Mouse (Mus musculus) layer of hippocampus, postnatal 14 days (tissue): ENCODE measurements around the gene Lman2l. TPM values are rescaled to one million over a fixed set of nuclear protein-coding genes. Genes with fewer than 3 reads are reported as not detected.

Experiments used
- DNase-seq, 2 experiments: peaks; one replicate each; pipeline ENCODE4 v3.0.0; 2021 to 2022; ENCODE audit warnings: low spot score in 2 of 2, mixed read lengths in 1 of 2
- total RNA-seq, 2 experiments: library from RNA; stranded (reverse); gene quantifications; 2 replicates each; pipeline ENCODE4 v1.2.3; 2021

Lman2l gene
- total RNA-seq, 2 experiments from 2014 or later, result 51.3 to 57.7 TPM

DNA sequence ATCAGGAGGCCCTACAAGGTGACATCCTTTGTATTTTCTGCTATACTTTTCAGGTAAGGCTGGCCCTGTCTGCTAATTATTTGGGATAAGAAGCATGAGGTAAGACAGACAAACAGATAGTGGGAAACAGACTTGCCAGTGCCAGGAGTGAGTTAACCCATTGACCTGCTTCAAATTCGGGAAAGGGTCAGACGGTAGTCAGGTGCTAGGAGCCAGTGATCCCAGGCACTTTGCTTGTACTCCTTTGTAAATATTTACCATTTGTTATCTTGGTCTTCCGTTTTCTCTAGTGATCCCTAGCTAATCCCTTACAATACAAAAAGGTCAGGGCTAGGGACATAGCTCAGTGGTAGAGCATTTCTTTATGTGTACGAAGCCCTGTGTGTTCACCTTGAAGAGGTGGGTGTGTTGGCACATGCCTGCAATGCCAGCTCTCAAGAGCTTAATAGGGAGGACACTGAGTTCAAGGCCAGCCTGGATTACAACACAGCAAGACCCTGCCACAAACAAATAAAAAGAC lies 20.6 kb upstream of the Lman2l start:
- DNase-seq, result no peak

DNA sequence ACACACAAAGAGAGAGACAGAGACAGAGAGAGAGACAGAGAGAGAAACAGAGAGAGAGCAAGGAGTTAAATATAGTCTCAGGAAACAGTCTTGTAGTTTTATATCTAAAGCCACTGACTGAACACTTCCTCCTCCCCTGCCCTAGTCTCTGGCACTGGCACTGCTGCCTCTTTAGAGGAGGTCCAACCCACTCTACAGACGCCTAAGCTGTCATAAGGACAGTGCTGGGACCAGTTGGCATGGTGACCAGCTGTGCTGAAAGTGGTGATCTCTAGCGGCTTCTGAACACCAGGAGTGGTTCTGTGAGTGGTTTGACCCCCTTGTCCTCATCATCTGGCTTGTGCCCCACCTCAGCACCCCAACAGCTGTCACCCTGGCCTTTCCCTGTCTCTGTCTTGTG lies 16.8 kb upstream of the Lman2l start:
- DNase-seq, result no peak

DNA sequence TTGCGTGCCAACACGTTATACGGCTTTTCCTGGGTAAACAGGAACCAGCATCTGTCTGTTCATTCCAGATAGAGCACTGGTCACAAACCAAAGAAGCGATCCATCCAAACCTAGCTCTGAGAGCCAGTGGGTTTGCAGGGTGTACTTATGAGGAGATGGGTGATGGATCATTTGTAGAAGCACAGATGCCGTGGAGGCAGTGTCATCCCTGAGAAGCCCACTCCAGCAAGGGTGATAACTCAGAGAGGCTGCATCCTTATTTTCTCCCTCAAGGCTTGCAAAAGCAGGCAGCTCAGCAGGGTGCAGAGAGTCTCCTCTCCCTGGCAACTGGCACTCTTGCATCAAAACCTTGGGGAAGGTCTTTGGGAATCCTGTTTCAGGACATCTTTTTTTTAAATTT lies 13.1 kb upstream of the Lman2l start:
- DNase-seq, result no peak

GRCm38 (mm10) chr1:36457388-36458014 lies 12.4 kb upstream of the Lman2l start:
- no peak for DNase-seq

- DNase-seq, result no peak
Observed at GRCm38 (mm10) chr1:36454055-36454815, 9.2 kb upstream of the Lman2l start.

DNA sequence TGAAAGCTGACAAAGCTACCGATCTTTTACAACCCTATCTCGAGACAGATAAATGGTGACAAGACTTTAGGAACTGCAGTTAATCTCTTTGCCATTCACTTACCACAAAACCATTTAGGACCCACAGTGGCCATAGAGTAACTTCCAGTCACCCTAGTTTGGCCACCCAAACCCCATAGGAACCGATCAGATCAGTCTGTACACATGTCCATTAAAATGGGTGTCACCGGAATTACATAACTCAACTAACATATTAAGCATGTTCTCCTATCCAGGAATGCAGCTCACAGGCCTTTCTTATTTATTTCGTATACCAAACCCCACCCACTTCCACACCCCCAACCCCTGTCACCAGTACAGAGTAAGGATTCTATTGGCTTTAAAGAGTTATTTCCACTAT lies 1.8 kb upstream of the Lman2l start:
- no peak for DNase-seq

DNA sequence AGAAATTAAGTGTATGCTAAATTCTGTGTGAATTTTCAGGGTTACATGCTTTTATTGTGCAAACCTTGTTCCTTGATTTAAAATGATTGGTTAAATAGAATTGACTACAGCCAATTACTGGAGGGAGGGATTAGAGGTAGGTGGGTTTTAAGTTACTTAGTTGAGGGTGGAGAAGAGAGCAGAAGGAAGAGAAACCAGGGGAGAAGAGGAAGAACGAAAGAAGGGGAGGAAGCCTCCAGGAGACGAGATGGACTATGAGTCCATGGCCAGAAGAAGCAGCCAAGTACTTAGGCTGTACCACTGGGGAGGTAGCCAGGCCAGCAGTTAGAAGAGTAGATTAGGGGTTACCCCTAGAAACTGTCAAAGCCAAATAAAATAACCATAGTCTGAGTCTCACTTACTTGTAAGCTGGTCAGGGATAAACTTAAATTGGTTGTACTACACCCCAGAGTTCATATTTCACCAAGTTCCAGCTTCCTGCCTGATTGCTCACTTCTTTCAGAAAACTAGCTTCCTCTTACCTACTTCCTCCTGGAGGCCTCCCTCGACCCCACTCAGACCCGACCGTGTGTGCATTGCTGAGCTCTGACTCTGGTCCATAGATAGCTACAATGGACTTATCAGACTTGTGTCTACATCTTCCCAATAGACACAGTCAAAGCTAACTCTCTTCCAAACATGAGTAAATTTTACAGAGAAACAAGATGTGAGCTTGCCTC lies 1.2 kb upstream of the Lman2l start:
- DNase-seq, result no peak

DNA sequence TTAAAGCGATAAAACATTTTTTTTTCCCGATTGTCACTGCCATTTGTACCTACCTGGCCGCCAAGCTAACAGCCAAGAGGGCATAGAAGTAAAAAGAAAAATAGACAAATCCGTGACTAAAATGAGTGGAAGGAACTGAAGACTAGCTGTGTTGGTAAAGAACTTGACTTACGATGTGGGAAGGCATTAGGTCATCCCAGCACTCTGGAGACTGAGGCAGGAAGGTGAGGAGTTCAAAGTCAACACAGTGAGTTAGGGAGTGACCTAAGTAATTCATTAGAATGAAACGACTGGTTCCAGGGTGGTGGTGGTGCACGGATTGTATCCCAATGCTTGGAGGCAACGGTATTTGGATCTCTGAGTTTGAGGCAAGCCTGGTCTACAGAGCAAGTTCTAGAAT lies 437 bp upstream of the Lman2l start:
- DNase-seq, result no peak

- peak; percentile 37 to 87 for DNase-seq
Observed at GRCm38 (mm10) chr1:36441101-36441500, 4.0 kb downstream of the Lman2l start.

- DNase-seq, result no peak
Observed at GRCm38 (mm10) chr1:36437223-36437622, 7.8 kb downstream of the Lman2l start.

DNA sequence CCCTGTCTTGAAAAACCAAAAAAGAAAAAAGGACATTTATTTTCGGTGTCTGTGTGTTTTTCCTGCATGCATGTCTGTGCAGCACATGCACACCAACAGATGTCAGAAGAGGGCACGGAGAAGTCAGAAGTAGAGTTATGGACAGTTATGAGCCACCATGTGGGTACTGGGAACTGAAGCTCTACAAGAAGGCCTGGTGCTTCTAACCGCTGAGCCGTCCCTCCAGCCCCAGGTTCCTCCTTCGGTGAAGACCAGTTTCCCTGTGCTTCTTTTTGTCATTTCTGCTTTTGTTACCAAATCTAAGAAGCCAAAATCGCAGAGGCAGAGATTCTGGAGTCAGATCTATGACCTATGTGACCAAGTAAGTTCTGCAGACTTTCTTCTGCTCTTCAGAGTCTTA lies 8.6 kb downstream of the Lman2l start:
- no peak for DNase-seq

DNA sequence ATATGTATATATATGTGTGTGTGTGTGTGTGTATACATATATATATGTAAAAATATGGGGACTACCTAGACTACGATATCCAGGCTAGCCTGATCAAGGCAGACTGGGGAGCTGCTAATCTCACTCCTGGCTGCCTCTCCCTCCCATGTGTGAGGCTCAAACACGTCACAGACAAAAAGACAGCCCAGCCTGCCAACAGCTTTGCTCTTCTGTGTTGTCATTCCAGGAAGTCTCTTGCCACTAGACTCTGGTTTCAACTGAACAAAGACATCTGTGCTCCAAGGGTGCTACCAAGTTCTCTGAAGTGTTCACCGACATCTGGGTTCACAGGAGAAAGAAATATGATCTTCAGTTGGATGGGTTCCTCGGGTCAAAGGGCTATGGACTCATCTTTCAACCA lies 10.0 kb downstream of the Lman2l start:
- no peak for DNase-seq

- no peak for DNase-seq
Observed at GRCm38 (mm10) chr1:36433616-36434015, 11.5 kb downstream of the Lman2l start.

DNA sequence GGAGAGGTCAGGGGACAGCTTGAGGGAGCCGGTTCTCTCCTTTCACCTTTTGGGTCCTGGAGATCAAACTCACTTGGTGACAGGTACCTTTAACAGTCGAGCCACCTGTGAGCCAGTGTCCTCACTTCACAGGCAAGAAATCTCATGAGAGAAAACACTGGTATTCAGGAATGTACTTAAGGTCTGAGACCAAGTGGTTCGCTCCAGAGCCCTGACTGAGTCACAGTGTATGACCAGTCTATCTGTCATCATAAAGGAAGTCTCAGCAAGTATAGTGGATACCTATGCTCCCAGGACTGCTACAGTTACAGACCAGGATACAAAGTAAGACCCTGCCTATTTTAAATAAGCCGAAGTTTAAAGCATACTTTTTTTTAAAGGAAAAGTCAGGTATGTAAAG lies 12.1 kb downstream of the Lman2l start:
- DNase-seq, result no peak

DNA sequence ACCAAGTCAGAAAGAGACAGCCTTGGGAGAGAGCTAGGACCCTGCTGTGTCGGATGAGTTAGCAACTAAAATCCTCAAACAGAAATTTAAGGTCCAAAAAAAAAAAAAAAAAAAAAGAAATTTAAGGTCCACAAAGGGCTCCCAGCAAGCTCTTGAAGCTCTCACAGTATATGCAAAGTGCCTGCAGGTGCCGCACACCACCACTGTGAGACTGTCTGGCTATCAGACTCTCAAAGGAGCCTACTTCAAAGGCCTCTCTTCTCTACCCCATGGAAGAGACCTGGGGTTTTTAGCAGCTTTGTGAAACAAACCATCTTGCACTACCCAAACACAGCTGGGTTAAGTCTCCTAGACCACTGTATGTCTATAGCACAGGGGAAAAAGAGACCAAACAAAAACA lies 15.6 kb downstream of the Lman2l start:
- no peak for DNase-seq

DNA sequence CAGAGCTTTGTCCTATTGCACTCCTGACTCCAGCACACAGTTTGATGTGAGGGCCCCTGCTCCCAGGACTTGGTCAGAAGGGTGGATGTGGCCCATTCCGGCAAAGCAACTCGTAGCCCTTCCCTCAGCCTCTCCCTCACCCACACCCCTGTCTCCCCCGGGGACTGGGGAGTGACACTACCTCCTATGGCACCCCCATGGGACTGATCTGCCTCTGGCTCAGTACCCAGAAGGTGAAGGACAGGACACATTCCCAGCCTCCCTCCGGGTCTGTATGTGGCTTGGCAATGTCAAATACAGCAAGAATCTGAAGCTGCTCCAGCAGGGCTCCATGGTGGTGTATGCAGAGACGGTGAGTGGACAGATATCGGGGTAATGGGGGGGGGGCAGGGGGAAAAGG lies 40.5 kb downstream of the Lman2l start:
- no peak for DNase-seq

- DNase-seq, result peak in 1 of 2 experiments; percentile 52
Observed at GRCm38 (mm10) chr1:36401509-36401908, 43.6 kb downstream of the Lman2l start.

GRCm38 (mm10) chr1:36397041-36397440 lies 48.0 kb downstream of the Lman2l start:
- DNase-seq, result no peak

- DNase-seq, result no peak
Observed at GRCm38 (mm10) chr1:36379582-36379981, 65.5 kb downstream of the Lman2l start.

- no peak for DNase-seq
Observed at GRCm38 (mm10) chr1:36378880-36379279, 66.2 kb downstream of the Lman2l start.

DNA sequence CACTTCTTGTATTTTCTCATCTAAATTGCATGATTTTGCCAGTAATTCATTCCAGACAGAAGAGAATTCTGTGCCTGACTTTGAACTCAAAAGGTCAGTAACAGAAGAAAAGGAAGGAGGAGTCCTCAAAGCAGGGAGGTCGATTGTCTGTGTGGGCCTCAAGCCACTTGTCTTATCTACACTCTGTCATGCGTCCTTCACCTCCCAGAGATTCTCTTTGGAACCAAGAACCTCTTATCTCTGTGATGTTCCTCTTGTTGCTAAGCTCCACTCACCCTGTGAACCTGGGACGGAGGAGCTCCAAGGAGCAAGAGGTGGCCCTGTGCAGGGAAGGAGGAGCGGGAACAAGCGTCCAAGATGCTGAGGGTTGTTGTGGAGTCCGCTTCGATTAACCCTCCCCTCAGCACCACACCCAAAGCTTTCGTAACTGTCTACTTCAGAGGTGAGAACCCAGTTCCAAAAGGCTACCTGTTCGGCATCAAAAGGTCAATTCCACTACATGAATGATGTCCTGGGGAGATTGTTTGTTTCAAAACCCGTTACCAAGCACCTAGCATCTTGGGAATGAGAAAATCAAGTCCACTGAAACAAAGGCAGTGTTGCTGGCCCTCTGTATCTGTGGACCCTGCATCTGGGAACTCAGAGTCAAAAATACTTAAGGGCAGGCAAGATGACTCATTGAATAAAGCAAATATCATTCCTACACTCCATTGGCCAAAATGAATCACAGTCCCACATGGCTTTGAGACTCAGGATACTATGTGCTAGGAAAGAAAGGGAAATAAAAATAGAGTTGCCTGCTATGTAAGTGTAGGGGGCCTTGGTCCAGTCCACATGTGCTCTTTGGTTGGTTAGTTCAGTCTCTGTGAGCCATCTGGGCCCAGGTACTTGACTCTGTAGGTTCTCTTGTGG lies 72.9 kb downstream of the Lman2l start, which contains the start of gene Fer1l5:
Gene Fer1l5 (plus strand): TSS at position 358 of the 912 bp plus-strand sequence.
- DNase-seq, result no peak
